Mouse (Mus musculus): ENCODE data around the gene Wasf2.

The Wasf2 gene

GRCm38 (mm10) chr4:133129931-133130889 is at the start of gene Wasf2:
Gene Wasf2, plus strand, starts transcription at chr4:133130505.
- peak; percentile 98 for DNase-seq (ENCODE audit: low read depth, low spot score)

GRCm38 (mm10) chr4:133080862-133081261 is 49.4 kb upstream of the Wasf2 start:
- DNase-seq (ENCODE audit: low read depth, low spot score) = peak; percentile 54

DNA sequence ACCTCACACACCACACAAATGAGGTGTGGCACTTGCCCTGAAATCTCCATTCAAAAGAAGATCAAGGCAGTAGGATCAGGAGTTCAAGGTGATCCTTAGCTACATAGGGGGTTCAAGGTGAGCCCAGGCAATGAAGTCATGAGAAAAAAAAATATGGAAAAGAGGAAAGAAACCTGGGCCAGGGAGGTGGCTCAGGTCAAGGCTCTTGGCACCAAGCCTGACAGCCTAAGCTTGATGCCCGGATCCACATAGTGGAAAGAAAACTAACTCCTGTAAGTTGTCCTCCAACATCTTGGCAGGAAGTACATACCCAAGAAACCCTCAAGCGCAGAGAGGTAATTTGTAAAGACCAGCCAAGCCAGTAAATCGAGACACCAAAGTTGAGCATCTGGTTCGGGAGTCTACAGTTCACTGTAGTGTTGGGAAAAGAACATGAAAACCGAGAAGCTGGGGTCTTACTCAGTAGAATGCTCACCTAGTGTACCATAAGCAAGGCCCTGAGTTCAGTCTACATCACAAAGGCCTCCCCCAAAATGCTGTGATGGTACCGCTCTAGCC is 48.0 kb upstream of the Wasf2 start:
- no peak for DNase-seq (ENCODE audit: low read depth, low spot score)

GRCm38 (mm10) chr4:133083991-133084861 is 46.1 kb upstream of the Wasf2 start:
- peak; percentile 80 for DNase-seq (ENCODE audit: low read depth, low spot score)

DNA sequence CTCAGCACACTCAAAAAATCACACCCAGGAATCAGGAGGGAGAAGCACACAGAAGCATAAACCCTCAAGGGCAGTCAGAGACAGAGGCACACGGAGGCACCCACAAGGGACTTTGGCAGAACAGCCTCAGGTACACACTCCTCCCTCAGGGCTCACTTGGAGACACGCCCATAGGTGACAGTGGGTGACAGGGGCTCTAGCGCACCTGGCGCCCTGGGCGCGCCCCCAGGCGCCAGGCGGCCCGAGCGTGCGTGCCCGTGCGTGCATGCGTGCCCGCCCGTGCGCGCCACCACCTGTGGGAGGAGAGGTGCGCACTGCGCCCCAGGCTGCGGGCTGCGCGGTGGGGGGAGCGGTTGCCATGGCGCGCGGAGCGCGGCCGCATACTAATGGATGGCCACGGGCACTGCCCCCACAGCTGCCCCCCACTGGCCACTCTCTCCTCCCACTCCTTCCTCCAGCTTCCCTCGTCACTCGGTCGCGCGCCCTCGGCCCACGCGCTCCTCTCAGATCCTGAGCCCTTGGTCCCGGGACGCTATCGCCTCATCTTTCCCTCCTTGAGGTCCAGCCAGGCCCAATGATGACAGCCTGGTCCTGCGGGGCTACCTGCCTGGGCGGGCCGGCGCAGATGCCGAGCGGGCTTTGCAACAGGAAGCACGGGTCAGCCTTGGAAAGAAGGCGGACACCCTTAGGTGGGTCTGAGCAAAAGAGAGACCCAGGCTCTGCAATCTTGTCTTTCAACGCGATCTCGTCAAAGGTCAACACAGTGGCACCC is 45.1 kb upstream of the Wasf2 start:
- DNase-seq (ENCODE audit: low read depth, low spot score) = peak; percentile 81

- DNase-seq (ENCODE audit: low read depth, low spot score) = peak; percentile 68
Observed at GRCm38 (mm10) chr4:133085783-133086342, 44.4 kb upstream of the Wasf2 start.

DNA sequence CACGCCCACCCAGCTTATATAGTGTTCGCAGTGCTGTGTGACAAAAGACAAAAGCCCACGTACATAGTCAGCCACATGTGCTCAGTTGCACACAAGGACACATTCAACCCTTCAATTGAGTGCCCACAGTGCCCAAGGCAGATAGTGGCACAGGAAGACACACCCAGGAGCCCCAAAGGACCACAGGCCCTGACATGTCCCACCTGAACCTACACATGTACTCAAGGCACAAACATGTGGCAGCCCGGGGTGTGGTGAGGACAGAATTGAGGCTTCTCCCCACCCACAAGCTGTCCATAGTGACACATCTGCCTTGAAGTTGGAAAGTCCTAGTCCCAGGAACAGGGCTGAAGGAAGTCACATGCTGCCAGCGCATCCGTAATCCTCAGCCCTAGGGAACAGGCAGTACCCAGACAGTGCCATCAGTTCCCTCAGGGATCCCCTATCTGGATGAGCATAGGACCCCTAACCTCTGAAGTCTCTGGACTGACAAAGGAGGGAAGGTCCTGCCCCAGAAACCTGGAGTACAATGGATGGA is 43.1 kb upstream of the Wasf2 start:
- DNase-seq (ENCODE audit: low read depth, low spot score) = no peak

DNA sequence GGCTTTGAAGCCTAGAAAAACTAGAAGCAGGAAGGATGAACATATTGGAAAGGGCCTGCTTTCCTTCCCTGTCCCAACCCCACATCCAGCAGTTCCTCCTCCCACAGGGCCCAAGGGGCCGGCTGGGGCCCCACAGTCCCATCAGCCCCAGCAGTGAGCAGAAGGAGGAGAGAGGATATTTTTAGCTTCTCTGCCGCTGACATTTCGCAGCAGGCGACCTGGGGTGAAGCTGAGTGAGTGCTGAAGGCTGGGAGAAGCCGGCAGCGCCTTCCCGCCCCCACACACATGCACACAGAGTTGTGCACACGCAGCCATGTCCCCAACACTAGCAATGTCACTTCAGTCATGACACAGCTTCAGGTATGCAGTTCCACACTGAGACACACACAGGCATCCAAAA is 42.5 kb upstream of the Wasf2 start:
- DNase-seq (ENCODE audit: low read depth, low spot score) = peak; percentile 74

DNA sequence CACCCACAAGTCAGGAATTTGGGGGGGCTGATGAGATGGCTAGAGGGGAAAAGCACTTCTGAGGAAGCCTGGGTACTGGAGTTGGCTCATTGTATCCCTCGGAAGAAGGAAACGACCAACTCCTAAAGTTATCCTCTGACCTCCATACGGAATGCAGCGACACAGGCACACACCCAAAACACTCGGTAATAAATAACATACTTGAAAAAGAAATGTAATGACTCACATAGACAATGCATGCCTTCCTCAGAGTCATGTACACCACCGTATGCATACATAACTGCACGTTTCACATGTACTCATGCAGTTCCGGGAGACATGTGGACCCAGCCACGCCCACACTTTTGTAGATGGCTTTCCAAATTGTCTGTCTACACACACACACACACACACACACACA is 41.0 kb upstream of the Wasf2 start:
- DNase-seq (ENCODE audit: low read depth, low spot score) = no peak

DNA sequence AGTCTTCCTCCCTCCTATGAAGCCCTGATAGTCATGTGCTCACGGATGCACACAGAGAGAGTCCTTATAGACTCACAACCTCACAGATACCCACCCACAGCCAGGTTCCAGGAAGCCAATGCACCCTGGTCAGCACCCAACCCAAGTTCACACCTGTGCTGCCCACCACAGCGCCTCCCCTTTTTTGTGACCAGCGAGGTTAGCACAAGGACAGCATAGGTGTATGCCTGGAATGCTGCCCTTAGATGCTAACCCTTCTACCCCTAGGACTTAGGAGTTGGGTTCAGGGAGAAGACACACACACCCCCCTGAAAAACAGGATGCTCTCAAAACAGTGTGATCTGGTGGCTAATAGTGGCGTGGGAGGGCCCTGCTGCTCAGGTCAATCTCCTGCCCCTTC is 40.5 kb upstream of the Wasf2 start:
- no peak for DNase-seq (ENCODE audit: low read depth, low spot score)

- DNase-seq (ENCODE audit: low read depth, low spot score) = no peak
Observed at GRCm38 (mm10) chr4:133090276-133090719, 40.0 kb upstream of the Wasf2 start.

GRCm38 (mm10) chr4:133090720-133091458 is 39.4 kb upstream of the Wasf2 start:
- peak; percentile 65 for DNase-seq (ENCODE audit: low read depth, low spot score)

DNA sequence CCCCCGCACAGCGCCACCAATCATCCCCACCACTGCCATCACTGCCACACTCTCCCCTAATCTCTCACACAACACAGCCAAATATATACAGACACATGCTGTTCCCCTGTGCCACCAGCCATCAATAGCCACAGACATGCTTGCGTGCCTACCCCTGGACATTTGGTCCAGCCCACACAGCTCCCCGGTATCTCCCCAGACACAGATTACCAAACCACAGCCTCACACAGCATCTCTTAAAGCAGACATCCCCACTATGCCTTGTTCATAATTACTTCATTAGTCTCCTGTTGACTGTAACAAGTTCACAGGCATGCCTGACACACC is 38.9 kb upstream of the Wasf2 start:
- peak; percentile 48 for DNase-seq (ENCODE audit: low read depth, low spot score)

DNA sequence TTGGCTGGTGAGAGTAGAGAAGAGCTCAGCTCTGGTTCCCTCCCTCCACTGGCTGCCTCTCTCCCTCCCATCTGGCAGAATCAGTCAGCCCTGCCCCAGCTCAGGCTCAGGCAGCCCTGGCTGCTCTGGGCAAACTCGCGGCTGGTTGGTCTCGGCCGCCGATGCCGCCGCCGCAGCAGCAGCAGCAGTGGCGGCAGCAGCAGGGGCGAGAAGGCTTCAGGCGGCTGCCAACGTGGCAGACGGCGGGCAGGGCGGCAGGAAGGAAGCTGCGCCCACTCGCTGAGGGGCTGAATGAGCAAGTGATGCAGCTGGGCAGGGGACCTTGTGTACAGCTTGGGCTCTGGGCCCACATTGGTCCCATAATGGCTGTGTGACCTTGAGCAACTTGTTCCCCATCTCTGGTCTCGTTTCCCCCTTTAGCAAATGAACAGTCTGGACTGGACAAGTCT is 37.8 kb upstream of the Wasf2 start:
- DNase-seq (ENCODE audit: low read depth, low spot score) = peak; percentile 86

DNA sequence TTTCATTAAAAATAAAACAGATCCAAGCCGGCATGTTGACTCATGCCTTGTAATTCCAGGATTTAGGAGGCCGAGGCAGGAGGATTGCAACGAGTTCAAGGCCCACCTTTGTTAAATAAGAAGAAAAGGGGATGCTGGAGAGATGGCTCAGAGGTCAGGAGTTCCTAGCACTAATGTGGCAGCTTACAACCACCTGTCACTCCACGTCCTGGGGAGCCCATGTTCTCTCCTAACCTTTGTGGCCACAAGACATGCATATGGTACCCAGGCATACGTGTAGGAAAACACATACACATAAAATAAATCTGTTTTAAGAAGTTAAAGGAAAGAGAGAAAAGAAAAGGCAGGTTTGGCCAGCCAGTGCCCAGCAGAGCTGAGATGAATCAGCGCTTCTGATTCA is 37.2 kb upstream of the Wasf2 start:
- DNase-seq (ENCODE audit: low read depth, low spot score) = no peak

GRCm38 (mm10) chr4:133093481-133094033 is 36.7 kb upstream of the Wasf2 start:
- no peak for DNase-seq (ENCODE audit: low read depth, low spot score)

- no peak for DNase-seq (ENCODE audit: low read depth, low spot score)
Observed at GRCm38 (mm10) chr4:133094255-133094654, 36.0 kb upstream of the Wasf2 start.

DNA sequence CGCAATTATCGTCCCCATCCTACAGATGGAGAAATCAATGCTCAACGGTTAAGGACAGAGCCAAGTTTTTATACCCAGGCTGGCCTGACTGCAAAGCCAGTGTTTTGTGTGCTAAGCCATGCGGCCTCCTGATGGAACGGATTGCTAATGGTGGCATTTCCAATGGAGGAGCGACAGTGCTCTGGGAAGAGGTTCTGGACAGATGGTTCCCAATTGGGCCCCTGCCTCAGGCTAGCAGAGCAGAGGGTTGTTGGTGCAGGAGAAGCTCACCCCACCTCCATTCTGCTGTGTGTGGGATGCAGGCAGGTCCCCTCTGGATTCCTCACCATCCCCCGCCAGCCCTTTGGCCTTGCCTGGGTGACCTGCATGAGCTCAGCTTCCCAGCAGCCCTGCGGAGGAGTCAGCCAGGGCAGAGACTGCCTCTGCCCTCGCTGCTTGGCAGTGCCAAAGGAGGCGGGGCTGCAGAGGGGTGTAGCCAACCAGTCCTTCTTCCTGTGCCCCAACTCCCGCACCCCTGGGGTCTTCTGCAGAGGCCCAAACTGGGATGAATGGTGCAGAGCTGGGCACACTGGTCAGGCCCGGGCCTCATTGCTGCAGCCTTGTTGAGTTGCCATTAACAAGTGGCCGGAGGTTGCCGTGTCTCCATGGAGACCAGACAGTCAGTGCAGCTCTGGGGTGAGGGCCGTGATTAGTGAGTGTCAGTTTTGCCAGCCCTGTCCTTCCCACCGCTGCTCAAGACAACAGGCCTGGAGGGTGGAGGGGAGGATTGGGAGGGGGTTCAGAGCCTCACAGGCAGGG is 35.2 kb upstream of the Wasf2 start:
- peak; percentile 89 for DNase-seq (ENCODE audit: low read depth, low spot score)

- peak; percentile 65 for DNase-seq (ENCODE audit: low read depth, low spot score)
Observed at GRCm38 (mm10) chr4:133095734-133096065, 34.6 kb upstream of the Wasf2 start.

Measured in brain, adult 2 months (tissue).